Mouse (Mus musculus): ENCODE results near the gene Apbb2. TPM values are rescaled to one million over a fixed set of nuclear protein-coding genes. Genes with fewer than 3 reads are reported as not detected.

Apbb2 gene
- polyA plus RNA-seq, 1 experiment = 36.1 TPM

GRCm38 (mm10) chr5:66567424-66567823 lies 51.2 kb downstream of the Apbb2 start:
- Histone ChIP-seq H3K4me3 (replicated peaks; ENCODE audit: insufficient read depth, low read depth, low read length) (no peak overlapping the region), H3K27me3 (ENCODE audit: control insufficient read depth, insufficient read depth, low read length) (no peaks in the 10 kb centered on the region), H3K27ac (ENCODE audit: insufficient read depth, low read length) (no peak overlapping the region), H3K4me1 (ENCODE audit: control insufficient read depth, insufficient read depth, low read length) (peaks cover 7% of the 10 kb centered on the region)
- TF ChIP-seq POLR2A (IDR thresholded peaks at IDR 0.05; ENCODE audit: borderline replicate concordance, insufficient read depth, low read length) = no peak
- TF ChIP-seq CTCF (IDR thresholded peaks at IDR 0.05; ENCODE audit: borderline replicate concordance, insufficient read depth, low read depth, low read length) = no peak
- DNase-seq = no peak
- WGBS = 93% methylated on average over 6 of the region's 6 CpGs

- DNase-seq = peak; percentile 64 to 78
- 31% methylated on average over 8 of the region's 8 CpGs for whole genome bisulfite sequencing
These were observed 58.9 kb downstream of the Apbb2 start for GRCm38 (mm10) chr5:66559591-66560175.

GRCm38 (mm10) chr5:66558094-66558493 lies 60.5 kb downstream of the Apbb2 start:
- H3K4me3 ChIP-seq (replicated peaks; ENCODE audit: insufficient read depth, low read depth, low read length) = no peak overlapping the region
- H3K27ac ChIP-seq (ENCODE audit: insufficient read depth, low read length) = no peak overlapping the region
- no peak for DNase-seq
- H3K4me1 ChIP-seq (ENCODE audit: control insufficient read depth, insufficient read depth, low read length) = peaks cover 14% of the 10 kb centered on the region; the same call in 1 of the 2 replicates
- WGBS = 93% methylated on average over 7 of the region's 7 CpGs
- TF ChIP-seq POLR2A (IDR thresholded peaks at IDR 0.05; ENCODE audit: borderline replicate concordance, insufficient read depth, low read length) (no peak), CTCF (IDR thresholded peaks at IDR 0.05; ENCODE audit: borderline replicate concordance, insufficient read depth, low read depth, low read length) (no peak)
- no peaks in the 10 kb centered on the region for H3K27me3 ChIP-seq (ENCODE audit: control insufficient read depth, insufficient read depth, low read length)

More at GRCm38 (mm10) chr5:66559591-66560175, 58.9 kb downstream of the Apbb2 start:
- peaks cover 14% of the 10 kb centered on the region; the same call in 1 of the 2 replicates for H3K4me1 ChIP-seq (ENCODE audit: control insufficient read depth, insufficient read depth, low read length)
- peak overlapping the region; percentile 57 for H3K27ac ChIP-seq (ENCODE audit: insufficient read depth, low read length)
- TF ChIP-seq CTCF (IDR thresholded peaks at IDR 0.05; ENCODE audit: borderline replicate concordance, insufficient read depth, low read depth, low read length) (no peak), POLR2A (IDR thresholded peaks at IDR 0.05; ENCODE audit: borderline replicate concordance, insufficient read depth, low read length) (no peak)
- H3K27me3 ChIP-seq (ENCODE audit: control insufficient read depth, insufficient read depth, low read length) = no peaks in the 10 kb centered on the region
- no peak overlapping the region for H3K4me3 ChIP-seq (replicated peaks; ENCODE audit: insufficient read depth, low read depth, low read length)

- TF ChIP-seq CTCF (IDR thresholded peaks at IDR 0.05; ENCODE audit: borderline replicate concordance, insufficient read depth, low read depth, low read length) (no peak), POLR2A (IDR thresholded peaks at IDR 0.05; ENCODE audit: borderline replicate concordance, insufficient read depth, low read length) (no peak)
- DNase-seq = no peak
- Histone ChIP-seq H3K27me3 (ENCODE audit: control insufficient read depth, insufficient read depth, low read length) (no peaks in the 10 kb centered on the region), H3K4me1 (ENCODE audit: control insufficient read depth, insufficient read depth, low read length) (peaks cover 10% of the 10 kb centered on the region), H3K4me3 (replicated peaks; ENCODE audit: insufficient read depth, low read depth, low read length) (no peak overlapping the region), H3K27ac (ENCODE audit: insufficient read depth, low read length) (no peak overlapping the region)
These were observed 64.7 kb downstream of the Apbb2 start for GRCm38 (mm10) chr5:66553933-66554332.

- no peak for DNase-seq
- TF ChIP-seq CTCF (IDR thresholded peaks at IDR 0.05; ENCODE audit: borderline replicate concordance, insufficient read depth, low read depth, low read length) (no peak), POLR2A (IDR thresholded peaks at IDR 0.05; ENCODE audit: borderline replicate concordance, insufficient read depth, low read length) (no peak)
- WGBS = 42% methylated on average over 9 of the region's 9 CpGs
- H3K4me1 ChIP-seq (ENCODE audit: control insufficient read depth, insufficient read depth, low read length) = peaks cover 14% of the 10 kb centered on the region
- no peak overlapping the region for H3K27ac ChIP-seq (ENCODE audit: insufficient read depth, low read length)
- H3K4me3 ChIP-seq (replicated peaks; ENCODE audit: insufficient read depth, low read depth, low read length) = no peak overlapping the region
- no peaks in the 10 kb centered on the region for H3K27me3 ChIP-seq (ENCODE audit: control insufficient read depth, insufficient read depth, low read length)
These were observed 66.3 kb downstream of the Apbb2 start for GRCm38 (mm10) chr5:66552246-66552645.

DNA sequence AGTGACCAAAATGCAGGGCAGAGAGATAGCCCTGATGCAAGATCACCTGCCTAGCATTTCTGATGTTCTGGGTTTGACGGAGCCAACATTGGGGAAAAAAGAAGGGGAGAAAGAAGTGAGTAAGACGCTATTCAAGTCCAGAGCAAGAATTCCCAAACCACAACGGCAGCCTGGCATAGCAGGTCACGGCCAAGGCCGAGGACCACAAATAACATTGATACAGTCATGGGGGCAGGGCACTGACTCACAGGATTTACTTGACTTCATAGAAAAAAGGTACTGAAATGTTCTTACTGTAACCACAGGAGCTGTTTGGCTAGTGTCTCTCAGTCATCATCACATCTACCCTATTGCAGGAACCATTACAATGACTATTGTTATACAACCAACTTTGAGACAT lies 68.3 kb downstream of the Apbb2 start:
- 94% methylated on average over 5 of the region's 5 CpGs for WGBS
- TF ChIP-seq POLR2A (IDR thresholded peaks at IDR 0.05; ENCODE audit: borderline replicate concordance, insufficient read depth, low read length) (no peak), CTCF (IDR thresholded peaks at IDR 0.05; ENCODE audit: borderline replicate concordance, insufficient read depth, low read depth, low read length) (no peak)
- DNase-seq = no peak
- H3K4me3 ChIP-seq (replicated peaks; ENCODE audit: insufficient read depth, low read depth, low read length) = no peak overlapping the region
- H3K4me1 ChIP-seq (ENCODE audit: control insufficient read depth, insufficient read depth, low read length) = peaks cover 27% of the 10 kb centered on the region
- H3K27me3 ChIP-seq (ENCODE audit: control insufficient read depth, insufficient read depth, low read length) = no peaks in the 10 kb centered on the region
- no peak overlapping the region for H3K27ac ChIP-seq (ENCODE audit: insufficient read depth, low read length)

- 68% methylated on average over 1 of the region's 1 CpGs for WGBS
These were observed 68.9 kb downstream of the Apbb2 start for GRCm38 (mm10) chr5:66549691-66550090.

DNA sequence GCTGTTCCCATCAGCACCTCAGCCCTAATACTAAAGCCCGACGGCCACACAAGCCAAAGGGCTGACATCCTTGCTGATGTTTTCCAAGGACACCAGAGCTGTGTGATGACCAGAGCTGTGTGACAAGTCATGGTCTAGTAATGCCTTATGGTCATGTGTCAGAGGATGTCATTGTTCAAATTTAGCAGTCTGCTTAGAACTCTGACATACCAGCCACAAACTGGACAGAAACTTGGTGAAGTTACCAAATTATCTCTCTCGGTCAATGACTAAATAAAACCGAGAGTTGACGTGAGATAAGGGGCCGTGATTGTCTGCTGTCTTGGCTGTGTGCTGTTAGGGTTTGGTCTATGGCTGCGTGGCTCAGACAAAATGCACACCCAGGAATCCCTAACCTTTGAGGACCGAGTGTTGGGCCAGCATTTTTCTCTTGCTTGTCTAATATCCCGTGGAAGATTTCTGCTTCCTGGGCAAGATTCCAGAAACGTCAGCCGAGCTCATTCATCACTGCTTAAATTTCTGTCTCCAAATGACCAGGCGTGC lies 71.5 kb downstream of the Apbb2 start:
- peak in 1 of 2 experiments; percentile 33 for DNase-seq
- Histone ChIP-seq H3K4me3 (replicated peaks; ENCODE audit: insufficient read depth, low read depth, low read length) (no peak overlapping the region), H3K27me3 (ENCODE audit: control insufficient read depth, insufficient read depth, low read length) (no peaks in the 10 kb centered on the region), H3K4me1 (ENCODE audit: control insufficient read depth, insufficient read depth, low read length) (peaks cover 26% of the 10 kb centered on the region), H3K27ac (ENCODE audit: insufficient read depth, low read length) (no peak overlapping the region)
- TF ChIP-seq POLR2A (IDR thresholded peaks at IDR 0.05; ENCODE audit: borderline replicate concordance, insufficient read depth, low read length) (no peak), CTCF (IDR thresholded peaks at IDR 0.05; ENCODE audit: borderline replicate concordance, insufficient read depth, low read depth, low read length) (no peak)
- 52% methylated on average over 12 of the region's 12 CpGs for WGBS

More at GRCm38 (mm10) chr5:66549691-66550090, 68.9 kb downstream of the Apbb2 start:
- no peak overlapping the region for H3K4me3 ChIP-seq (replicated peaks; ENCODE audit: insufficient read depth, low read depth, low read length)
- H3K27ac ChIP-seq (ENCODE audit: insufficient read depth, low read length) = no peak overlapping the region
- no peaks in the 10 kb centered on the region for H3K27me3 ChIP-seq (ENCODE audit: control insufficient read depth, insufficient read depth, low read length)
- H3K4me1 ChIP-seq (ENCODE audit: control insufficient read depth, insufficient read depth, low read length) = peaks cover 29% of the 10 kb centered on the region
- TF ChIP-seq CTCF (IDR thresholded peaks at IDR 0.05; ENCODE audit: borderline replicate concordance, insufficient read depth, low read depth, low read length) (no peak), POLR2A (IDR thresholded peaks at IDR 0.05; ENCODE audit: borderline replicate concordance, insufficient read depth, low read length) (no peak)
- no peak for DNase-seq
